Mouse (Mus musculus) mature B cell (primary cell): ENCODE measurements around the gene Sfxn1.

Experiments
- in situ Hi-C: fragments of 300-500 bp; cut with MboI; formaldehyde crosslinking; loops from 2 replicates; pipeline ENCODE4 v1.14.3; 2019

Gene Sfxn1

GRCm38 (mm10) chr13:54137756-54138410, 66.2 kb downstream of the Sfxn1 start:
- in situ Hi-C loops, result no loop called here

- in situ Hi-C loops, result no loop called here
These were observed 72.1 kb downstream of the Sfxn1 start for GRCm38 (mm10) chr13:54143788-54144187.

DNA sequence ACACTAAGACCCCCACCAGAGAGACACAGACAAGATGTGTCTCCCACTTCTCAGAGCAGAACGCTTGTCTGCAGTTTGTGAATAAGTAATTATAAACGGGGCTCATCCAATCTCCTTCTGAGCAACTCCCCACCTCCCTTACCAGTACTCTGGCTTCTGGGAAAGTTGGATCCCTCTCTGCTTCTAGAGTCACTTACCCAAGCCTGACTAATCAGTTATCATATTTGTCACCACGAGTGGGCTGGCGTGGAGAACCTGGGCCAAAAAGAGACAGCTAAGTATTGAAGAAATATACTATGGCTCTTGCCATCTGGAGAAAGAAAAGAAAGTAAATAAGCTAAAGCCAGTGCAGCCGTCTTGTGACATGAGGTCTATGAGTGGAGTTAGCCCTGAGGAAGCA, 73.0 kb downstream of the Sfxn1 start:
- in situ Hi-C loops, result no loop called here

DNA sequence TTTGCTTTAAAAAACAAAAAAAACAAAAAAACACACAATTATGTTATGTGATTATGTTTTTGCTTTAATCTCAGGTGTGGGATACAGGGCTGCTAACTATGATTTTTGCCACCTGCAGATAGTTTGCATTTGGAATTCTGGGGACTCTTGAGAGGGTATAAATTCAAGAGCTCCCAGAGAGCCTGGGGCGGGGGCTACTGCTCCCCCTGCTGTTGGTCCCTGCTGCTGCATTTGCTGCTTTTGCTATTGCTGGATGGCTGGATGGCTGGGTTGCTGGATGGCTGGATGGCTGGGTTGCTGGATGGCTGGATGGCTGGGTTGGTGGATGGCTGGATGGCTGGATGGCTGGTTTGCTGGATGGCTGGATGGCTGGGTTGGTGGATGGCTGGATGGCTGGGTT, 75.7 kb downstream of the Sfxn1 start:
- in situ Hi-C loops, result no loop called here

- in situ Hi-C loops, result no loop called here
These were observed 80.8 kb downstream of the Sfxn1 start for GRCm38 (mm10) chr13:54152421-54152820.

GRCm38 (mm10) chr13:54152911-54153310, 81.2 kb downstream of the Sfxn1 start:
- in situ Hi-C loops, result no loop called here

GRCm38 (mm10) chr13:54153672-54154218, 82.1 kb downstream of the Sfxn1 start:
- in situ Hi-C loops, result no loop called here

DNA sequence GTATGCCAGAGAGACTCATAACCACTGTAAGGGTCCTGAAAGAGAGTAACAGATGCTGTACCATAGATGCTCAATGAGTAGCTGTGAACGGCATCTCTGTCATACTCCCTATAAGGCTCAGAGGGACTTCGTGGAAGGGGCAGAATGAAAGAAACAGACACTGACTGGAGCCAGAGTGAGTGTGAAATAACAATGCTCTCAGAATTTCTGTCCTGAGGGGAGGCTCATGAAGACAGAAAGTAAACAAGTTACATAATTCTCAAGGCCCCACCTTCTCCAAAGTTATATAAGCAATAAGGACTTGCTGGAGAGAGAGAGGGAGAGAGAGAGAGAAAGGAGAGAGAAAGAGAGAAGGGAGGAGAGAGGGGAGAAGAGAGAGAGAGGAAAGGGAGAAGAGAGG, 84.2 kb downstream of the Sfxn1 start:
- in situ Hi-C loops, result no loop called here
